Mouse (Mus musculus) small intestine, adult 2 months (tissue): ENCODE measurements around the gene Zbtb9.

Experiments
- CTCF ChIP-seq: fragments of 200-500 bp; IDR thresholded peaks from 2 replicates; pipeline ENCODE4 v1.5.1; 2012; ENCODE audit warnings: low read depth, mild to moderate bottlenecking, control low read depth, inconsistent platforms, low read length, moderate library complexity, mixed read lengths; ENCODE audit not compliant: insufficient replicate concordance, insufficient read length; ENCODE audit errors: extremely low read depth
- POLR2A ChIP-seq: fragments of 200-500 bp; IDR thresholded peaks from 2 replicates; pipeline ENCODE4 v1.6.1; 2012; ENCODE audit warnings: low read depth, mild to moderate bottlenecking, control low read depth, inconsistent platforms, low read length, moderate library complexity

DNA sequence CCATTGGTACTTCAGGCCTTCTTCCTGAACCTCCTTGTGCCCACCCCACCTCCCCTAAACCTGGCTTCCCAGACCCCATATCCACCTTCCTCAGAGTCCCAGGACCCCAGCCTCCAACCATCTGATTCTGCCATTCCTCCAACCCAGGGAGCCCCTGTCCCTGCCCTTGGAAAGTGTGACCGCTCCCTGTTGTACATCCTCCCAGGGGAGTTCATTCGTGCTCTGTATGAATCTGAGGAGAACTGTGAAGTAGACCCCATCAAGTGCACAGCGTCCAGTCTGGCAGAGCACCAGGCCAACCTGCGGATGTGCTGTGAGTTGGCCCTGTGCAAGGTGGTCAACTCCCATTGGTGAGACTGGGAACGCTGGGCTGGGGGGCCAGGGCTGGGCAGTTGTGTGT is 15.1 kb upstream of the Zbtb9 start:
- no peak for TF ChIP-seq POLR2A
- TF ChIP-seq CTCF = no peak
